Mouse (Mus musculus): Measurements from ENCODE around the gene Olfr211. TPM values are rescaled to one million over a fixed set of nuclear protein-coding genes. Genes with fewer than 3 reads are reported as not detected.
"Not testable (repeated sequence)": the region's sequence is repeated elsewhere in the genome, so short reads cannot be mapped to it uniquely, and the experiment has no call there.

The Olfr211 gene
- not detected in 2 replicates for polyA plus RNA-seq (2012; rRNA removed)

GRCm38 (mm10) chr6:116488791-116489190 is at the start of gene Olfr211:
TSS of gene Olfr211 (plus strand) at chr6:116489091.
- no peak for DNase-seq (ENCODE audit: low read depth)

GRCm38 (mm10) chr6:116439531-116439930 is 49.4 kb upstream of the Olfr211 start:
- no peak for DNase-seq (ENCODE audit: low read depth)

- DNase-seq (ENCODE audit: low read depth): no peak
Measured at GRCm38 (mm10) chr6:116440447-116440846, 48.4 kb upstream of the Olfr211 start.

- no peak for DNase-seq (ENCODE audit: low read depth)
Measured at GRCm38 (mm10) chr6:116440849-116441248, 48.0 kb upstream of the Olfr211 start.

GRCm38 (mm10) chr6:116455781-116456180 is 33.1 kb upstream of the Olfr211 start:
- DNase-seq (ENCODE audit: low read depth): no peak

GRCm38 (mm10) chr6:116456482-116456881 is 32.4 kb upstream of the Olfr211 start:
- DNase-seq (ENCODE audit: low read depth): no peak

GRCm38 (mm10) chr6:116458728-116459127 is 30.2 kb upstream of the Olfr211 start:
- no peak for DNase-seq (ENCODE audit: low read depth)

GRCm38 (mm10) chr6:116459232-116459631 is 29.7 kb upstream of the Olfr211 start:
- DNase-seq (ENCODE audit: low read depth): no peak

- DNase-seq (ENCODE audit: low read depth): no peak
Measured at GRCm38 (mm10) chr6:116460544-116461283, 28.2 kb upstream of the Olfr211 start, which contains the start of gene Alox5. TSS of gene Alox5 (minus strand) at chr6:116461178.

GRCm38 (mm10) chr6:116468081-116468480 is 20.8 kb upstream of the Olfr211 start:
- DNase-seq (ENCODE audit: low read depth): peak; percentile 14

GRCm38 (mm10) chr6:116485081-116485480 is 3.8 kb upstream of the Olfr211 start:
- peak; percentile 52 for DNase-seq (ENCODE audit: low read depth)

- no peak for DNase-seq (ENCODE audit: low read depth)
Measured at GRCm38 (mm10) chr6:116486833-116487232, 2.1 kb upstream of the Olfr211 start.

- no peak for DNase-seq (ENCODE audit: low read depth)
Measured at GRCm38 (mm10) chr6:116493742-116494141, 4.9 kb downstream of the Olfr211 start.

- DNase-seq (ENCODE audit: low read depth): no peak
Measured at GRCm38 (mm10) chr6:116495960-116496359, 7.1 kb downstream of the Olfr211 start.

GRCm38 (mm10) chr6:116506302-116507003 is 17.6 kb downstream of the Olfr211 start, which contains the start of gene Olfr212:
TSS of gene Olfr212 (plus strand) at chr6:116506516.
- not testable (repeated sequence) for DNase-seq (ENCODE audit: low read depth)

- no peak for DNase-seq (ENCODE audit: low read depth)
Measured at GRCm38 (mm10) chr6:116514832-116515231, 25.9 kb downstream of the Olfr211 start.

GRCm38 (mm10) chr6:116538156-116538555 is 49.3 kb downstream of the Olfr211 start, which contains the start of gene Olfr213:
TSS of gene Olfr213 (plus strand) at chr6:116538456.
- no peak for DNase-seq (ENCODE audit: low read depth)

GRCm38 (mm10) chr6:116542500-116542899 is 53.6 kb downstream of the Olfr211 start:
- no peak for DNase-seq (ENCODE audit: low read depth)

Other genes starting within 250 kb of the Olfr211 start
- 1.9 and 3.5 TPM in 2 replicates for gene Zfand4, start 224.9 kb upstream of the Olfr211 start, polyA plus RNA-seq (2012; rRNA removed)
- 121 and 122 TPM in 2 replicates for gene March8, start 151.1 kb upstream of the Olfr211 start, polyA plus RNA-seq (2012; rRNA removed)
- 14.0 and 15.1 TPM in 2 replicates for gene Alox5, start 27.9 kb upstream of the Olfr211 start, polyA plus RNA-seq (2012; rRNA removed)
- 0.09 TPM in 1 of 2 replicates, not detected in the other for gene Olfr212, start 17.4 kb downstream of the Olfr211 start, polyA plus RNA-seq (2012; rRNA removed)
- not detected in 2 replicates for gene Olfr213, start 49.4 kb downstream of the Olfr211 start, polyA plus RNA-seq (2012; rRNA removed)
- 0.09 and 0.14 TPM in 2 replicates for gene Gm5580, start 62.0 kb downstream of the Olfr211 start, polyA plus RNA-seq (2012; rRNA removed)
- gene Olfr214, start 65.1 kb downstream of the Olfr211 start, polyA plus RNA-seq (2012; rRNA removed): not detected in 2 replicates
- gene Olfr215, start 95.1 kb downstream of the Olfr211 start, polyA plus RNA-seq (2012; rRNA removed): not detected in 2 replicates
- 10.0 and 11.2 TPM in 2 replicates for gene Zfp422, start 139.9 kb downstream of the Olfr211 start, polyA plus RNA-seq (2012; rRNA removed)
- 25.2 and 35.2 TPM in 2 replicates for gene Depp1, start 161.5 kb downstream of the Olfr211 start, polyA plus RNA-seq (2012; rRNA removed)
- gene Rassf4, start 184.9 kb downstream of the Olfr211 start, polyA plus RNA-seq (2012; rRNA removed): 13.9 and 14.6 TPM in 2 replicates
- gene Tmem72, start 227.8 kb downstream of the Olfr211 start, polyA plus RNA-seq (2012; rRNA removed): 0.01 and 0.03 TPM in 2 replicates

All from gonadal fat pad, adult 2 months (tissue).